Mouse (Mus musculus) lung, postnatal 0 days (tissue): ENCODE data around the gene Sirt2.

Source experiments
- CTCF ChIP-seq: IDR thresholded peaks from 2 replicates; pipeline ENCODE4 v1.5.1; 2016; ENCODE audit warnings: antibody characterized with exemption, mild to moderate bottlenecking
- EP300 ChIP-seq: IDR thresholded peaks from 2 replicates; pipeline ENCODE4 v1.6.1; 2016; ENCODE audit warnings: antibody characterized with exemption, mild to moderate bottlenecking, control low read depth

- TF ChIP-seq CTCF, result no peak
- no peak for TF ChIP-seq EP300
These were observed 65.0 kb downstream of the Sirt2 start for GRCm38 (mm10) chr7:28831411-28832125.
